Mouse (Mus musculus) G1E (cell line): ENCODE results near the gene Mapk11. TPM values are rescaled to one million over a fixed set of nuclear protein-coding genes. Genes with fewer than 3 reads are reported as not detected.

ENCODE experiments used
- ATAC-seq: 2 replicates; pipeline ENCODE4 v1.8.0; 2016; ENCODE audit warnings: mild to moderate bottlenecking; ENCODE audit not compliant: insufficient number of reproducible peaks, poor library complexity, low FRiP score, severe bottlenecking; ENCODE audit errors: extremely low read depth
- DNase-seq: peaks from one replicate; pipeline ENCODE4 v3.0.0; 2012; ENCODE audit warnings: low spot score
- H3K27me3 ChIP-seq: 2 replicates; pipeline ENCODE4 v1.6.1; 2012; ENCODE audit warnings: mild to moderate bottlenecking, low read length, inconsistent platforms; ENCODE audit not compliant: insufficient read depth
- H3K36me3 ChIP-seq: replicated peaks from 2 replicates; pipeline ENCODE3; 2012; ENCODE audit warnings: mild to moderate bottlenecking, inconsistent platforms
- H3K4me1 ChIP-seq: 2 replicates; pipeline ENCODE4 v1.6.1; 2012; ENCODE audit warnings: low read depth, low read length, inconsistent platforms, mixed read lengths; ENCODE audit not compliant: insufficient read depth
- H3K4me3 ChIP-seq: 2 replicates; pipeline ENCODE4 v1.5.1; 2012; ENCODE audit warnings: low read depth, mild to moderate bottlenecking, inconsistent platforms, low read length, moderate library complexity, mixed read lengths
- H3K9me3 ChIP-seq: replicated peaks from 2 replicates; pipeline ENCODE4 v1.6.1; 2012; ENCODE audit warnings: inconsistent platforms
- CTCF ChIP-seq: IDR thresholded peaks from 2 replicates; pipeline ENCODE4 v1.5.1; 2012; ENCODE audit warnings: low read depth, low read length, inconsistent platforms, mixed read lengths
- GATA1 ChIP-seq: IDR thresholded peaks from 2 replicates; pipeline ENCODE4 v1.6.1; 2012; ENCODE audit warnings: borderline replicate concordance, low read length, inconsistent platforms, mixed read lengths
- GATA2 ChIP-seq: IDR thresholded peaks from 2 replicates; pipeline ENCODE4 v1.6.1; 2012; ENCODE audit warnings: low read depth, low read length, inconsistent platforms, borderline replicate concordance
- POLR2AphosphoS5 ChIP-seq: IDR thresholded peaks from 2 replicates; pipeline ENCODE4 v1.6.1; 2012; ENCODE audit warnings: low read depth, low read length, inconsistent platforms; ENCODE audit not compliant: insufficient replicate concordance
- TAL1 ChIP-seq: conservative IDR thresholded peaks from 2 replicates; pipeline ENCODE4 v1.6.1; 2012; ENCODE audit warnings: low read depth, low read length, inconsistent platforms, mixed read lengths
- polyA plus RNA-seq: library from polyadenylated mRNA; stranded (reverse); fragments of >175 nt; gene quantifications from 2 replicates; pipeline ENCODE4 v1.2.3, GENCODE M21; 2012
- total RNA-seq, 2 experiments: library from RNA; stranded (forward) in 1 of 2; stranded (reverse) in 1 of 2; fragments of 200-1000 nt in 1 of 2; fragments of >200 nt in 1 of 2; fragmentation: Nextera tagmentation in 1 of 2; gene quantifications; 2 replicates each; pipeline ENCODE4 v1.2.3; 2014 to 2017

Mapk11 gene
- total and polyA plus RNA-seq, 3 experiments: 0.07 to 0.38 TPM; not detected in 1

GRCm38 (mm10) chr15:89174889-89175339, 25.5 kb upstream of the Mapk11 start:
- DNase-seq (no peak), ATAC-seq (no peak)
- H3K4me3 ChIP-seq: no peak overlapping the region
- TF ChIP-seq POLR2AphosphoS5 (no peak), CTCF (no peak), TAL1 (no peak), GATA1 (no peak), GATA2 (no peak)
- no peaks in the 10 kb centered on the region for H3K9me3 ChIP-seq
- peaks cover 40% of the 10 kb centered on the region for H3K27me3 ChIP-seq
- no peaks in the 10 kb centered on the region for H3K36me3 ChIP-seq
- H3K4me1 ChIP-seq: peaks cover 48% of the 10 kb centered on the region

GRCm38 (mm10) chr15:89173906-89174214, 24.4 kb upstream of the Mapk11 start:
- ATAC-seq: no peak
- Histone ChIP-seq H3K4me1 (peaks cover 38% of the 10 kb centered on the region), H3K9me3 (no peaks in the 10 kb centered on the region), H3K36me3 (no peaks in the 10 kb centered on the region), H3K4me3 (peak overlapping the region; percentile 44; the same call in 1 of the 2 replicates), H3K27me3 (peaks cover 40% of the 10 kb centered on the region)
- no peak for DNase-seq
- no peak for TF ChIP-seq GATA1
- no peak for TF ChIP-seq POLR2AphosphoS5
- TF ChIP-seq TAL1: no peak
- TF ChIP-seq CTCF: no peak
- no peak for TF ChIP-seq GATA2

GRCm38 (mm10) chr15:89173024-89173905, 23.8 kb upstream of the Mapk11 start:
- peak overlapping the region; percentile 44; the same call in 1 of the 2 replicates for H3K4me3 ChIP-seq
- H3K4me1 ChIP-seq: peaks cover 32% of the 10 kb centered on the region
- no peaks in the 10 kb centered on the region for H3K9me3 ChIP-seq
- TF ChIP-seq GATA2: no peak
- no peak for TF ChIP-seq TAL1
- TF ChIP-seq POLR2AphosphoS5: no peak
- no peak for TF ChIP-seq GATA1
- no peak for TF ChIP-seq CTCF
- peaks cover 40% of the 10 kb centered on the region for H3K27me3 ChIP-seq
- no peak for DNase-seq
- no peaks in the 10 kb centered on the region for H3K36me3 ChIP-seq
- no peak for ATAC-seq

GRCm38 (mm10) chr15:89172276-89172935, 23.0 kb upstream of the Mapk11 start:
- peaks cover 7% of the 10 kb centered on the region for H3K36me3 ChIP-seq
- TF ChIP-seq CTCF (no peak), POLR2AphosphoS5 (no peak), GATA2 (no peak), GATA1 (no peak), TAL1 (no peak)
- no peaks in the 10 kb centered on the region for H3K9me3 ChIP-seq
- ATAC-seq: no peak
- DNase-seq: no peak
- peaks cover 23% of the 10 kb centered on the region for H3K4me1 ChIP-seq
- H3K4me3 ChIP-seq: no peak overlapping the region
- H3K27me3 ChIP-seq: peaks cover 40% of the 10 kb centered on the region

- DNase-seq (no peak), ATAC-seq (no peak)
- peaks cover 38% of the 10 kb centered on the region for H3K27me3 ChIP-seq
- H3K36me3 ChIP-seq: peaks cover 15% of the 10 kb centered on the region
- no peaks in the 10 kb centered on the region for H3K9me3 ChIP-seq
- H3K4me1 ChIP-seq: peaks cover 15% of the 10 kb centered on the region
- no peak overlapping the region for H3K4me3 ChIP-seq
- TF ChIP-seq POLR2AphosphoS5: no peak
- TF ChIP-seq GATA1: no peak
- no peak for TF ChIP-seq CTCF
Measured at GRCm38 (mm10) chr15:89171526-89172051, 22.2 kb upstream of the Mapk11 start.

- no peak for ATAC-seq
- Histone ChIP-seq H3K27me3 (peaks cover 31% of the 10 kb centered on the region), H3K4me3 (no peak overlapping the region), H3K36me3 (peaks cover 29% of the 10 kb centered on the region), H3K4me1 (peaks cover 15% of the 10 kb centered on the region), H3K9me3 (no peaks in the 10 kb centered on the region)
- no peak for DNase-seq
- TF ChIP-seq GATA1: no peak
Measured at GRCm38 (mm10) chr15:89170102-89170501, 20.7 kb upstream of the Mapk11 start.
